ENCODE assay signal across 9 mouse cellular contexts in genomic region chr4:125158581-125159317, GRCm38 (mm10). TPM values are rescaled to one million over a fixed set of nuclear protein-coding genes. Genes with fewer than 3 reads are reported as not detected.
A peak's percentile ranks its signal among the peaks of the same experiment; 100 is the strongest.
DNase-seq lines count a peak whose midpoint lies in the region.
"Had no signal": no experiment of that assay in that cellular context is flagged by ENCODE, and none has a peak within 500 bp of the region (broad histone marks: within the 10 kb centered on the region; RNA-seq: fewer than 3 reads in every experiment).

No protein-coding gene starts in this region.

- no peaks in the 10 kb centered on the region for H3K36me3 ChIP-seq in heart, embryonic 10.5 days
- H3K36me3 ChIP-seq: limb, embryonic 15.5 days; lung, embryonic 15.5 days had no signal

- peak; percentile 12 to 16 for DNase-seq in layer of hippocampus, postnatal 36 days
- DNase-seq in layer of hippocampus, adult 9-10 months (ENCODE audit: low spot score) = no peak
- DNase-seq in adrenal gland, adult 8-10 months = peak; percentile 50
- peak; percentile 60 to 66 for DNase-seq in adrenal gland, postnatal 36 days
- peak; percentile 85 to 94 for DNase-seq in cerebellum, postnatal 14 days
- no peak for DNase-seq in heart, embryonic 10.5 days (ENCODE audit: low spot score)
- DNase-seq in spleen, postnatal 14 days (ENCODE audit: low spot score in 2 of 2) = no peak

- H3K4me1 ChIP-seq in heart, embryonic 10.5 days = peaks cover 4% of the 10 kb centered on the region; the same call in 1 of the 2 replicates

- no peak overlapping the region for H3K27ac ChIP-seq in heart, embryonic 10.5 days
- H3K27ac ChIP-seq: limb, embryonic 15.5 days; lung, embryonic 15.5 days had no signal

- 59% methylated on average over 20 of the region's 20 CpGs for WGBS in heart, embryonic 10.5 days

- no peaks in the 10 kb centered on the region for H3K9me3 ChIP-seq in heart, embryonic 10.5 days
- H3K9me3 ChIP-seq: limb, embryonic 15.5 days; lung, embryonic 15.5 days had no signal

- peaks cover 49% of the 10 kb centered on the region for H3K27me3 ChIP-seq in heart, embryonic 10.5 days (ENCODE audit: insufficient read depth, poor library complexity, severe bottlenecking)
- H3K27me3 ChIP-seq: lung, embryonic 15.5 days had no signal

- H3K4me3 ChIP-seq in heart, embryonic 10.5 days = no peak overlapping the region
- H3K4me3 ChIP-seq: limb, embryonic 15.5 days; lung, embryonic 15.5 days had no signal

RNA-seq across cellular contexts. Expression of gene Zc3h12a, which starts 31.1 kb away (rescaled TPM):
- total RNA-seq in layer of hippocampus, postnatal 36 days (2021) = 1 to 10 TPM in 1 of 2 experiments, under 1 TPM in 1; 0.83 to 1.2 TPM
- total RNA-seq in adrenal gland, adult 8-10 months (2022) = 10 to 100 TPM in 1 of 4 experiments, 1 to 10 TPM in 3; 7.2 to 10.2 (median 8.1) TPM
- 1 to 10 TPM; 5.8 to 7.6 TPM for total RNA-seq in adrenal gland, postnatal 36 days (2021)
- 0.92 and 1.2 TPM in 2 replicates for polyA plus RNA-seq in heart, embryonic 10.5 days (2016; fragmentation: Nextera tagmentation; extraction: Ambion mirVana)

Comparison
In these comparisons a context has a peak if more than half of its experiments do, and no peak if none do; other contexts are left out.
1. DNase-seq: peak in layer of hippocampus, postnatal 36 days (2 of 2), adrenal gland, adult 8-10 months (single experiment), adrenal gland, postnatal 36 days (2 of 2) and cerebellum, postnatal 14 days (2 of 2); none in layer of hippocampus, adult 9-10 months (single experiment), heart, embryonic 10.5 days (single experiment) and spleen, postnatal 14 days (0 of 2).